Mouse (Mus musculus): Measurements from ENCODE around the gene P2ry12. TPM values are rescaled to one million over a fixed set of nuclear protein-coding genes. Genes with fewer than 3 reads are reported as not detected.

The P2ry12 gene
- polyA plus RNA-seq, 2 experiments, result 1.2 to 1.9 TPM

GRCm38 (mm10) chr3:59277502-59278253, 15.0 kb upstream of the P2ry12 start:
- no peak for ATAC-seq (ENCODE audit: insufficient read depth)
- Histone ChIP-seq H3K9me3 (ENCODE audit: control insufficient read depth, low read length) (no peaks in the 10 kb centered on the region), H3K4me1 (replicated peaks; ENCODE audit: control insufficient read depth in 2 of 2, insufficient read depth in 2 of 2, low read length in 1 of 2) (no peaks in the 10 kb centered on the region), H3K4me3 (ENCODE audit: insufficient read depth in 1 of 2, low read depth in 2 of 2, low read length in 2 of 2) (no peak overlapping the region), H3K4me2 (ENCODE audit: low read depth) (no peak overlapping the region), H3K27me3 (ENCODE audit: control insufficient read depth, insufficient read depth, low read length) (no peaks in the 10 kb centered on the region), H3K36me3 (replicated peaks; ENCODE audit: control insufficient read depth, insufficient read depth, low read depth) (no peaks in the 10 kb centered on the region), H3K9ac (replicated peaks) (no peak overlapping the region), H3K27ac (no peak overlapping the region)
- no peak for DNase-seq (ENCODE audit: low read depth in 3 of 3, low spot score in 3 of 3)
- WGBS (ENCODE audit: insufficient replicate concordance), result 69% methylated on average over 3 of the region's 3 CpGs
- TF ChIP-seq CTCF (IDR thresholded peaks at IDR 0.05; ENCODE audit: low read depth) (no peak), EP300 (IDR thresholded peaks at IDR 0.05; ENCODE audit: low read depth) (no peak)

- ATAC-seq (ENCODE audit: insufficient read depth) (no peak), DNase-seq (ENCODE audit: low read depth in 3 of 3, low spot score in 3 of 3) (no peak)
- Histone ChIP-seq H3K4me1 (replicated peaks; ENCODE audit: control insufficient read depth in 2 of 2, insufficient read depth in 2 of 2, low read length in 1 of 2) (no peaks in the 10 kb centered on the region), H3K27me3 (ENCODE audit: control insufficient read depth, insufficient read depth, low read length) (no peaks in the 10 kb centered on the region), H3K9ac (replicated peaks) (no peak overlapping the region), H3K4me3 (ENCODE audit: insufficient read depth in 1 of 2, low read depth in 2 of 2, low read length in 2 of 2) (no peak overlapping the region), H3K27ac (no peak overlapping the region), H3K36me3 (replicated peaks; ENCODE audit: control insufficient read depth, insufficient read depth, low read depth) (no peaks in the 10 kb centered on the region), H3K4me2 (ENCODE audit: low read depth) (no peak overlapping the region), H3K9me3 (ENCODE audit: control insufficient read depth, low read length) (no peaks in the 10 kb centered on the region)
- 68% methylated on average over 6 of the region's 6 CpGs for WGBS (ENCODE audit: insufficient replicate concordance)
- TF ChIP-seq EP300 (IDR thresholded peaks at IDR 0.05; ENCODE audit: low read depth) (no peak), CTCF (IDR thresholded peaks at IDR 0.05; ENCODE audit: low read depth) (no peak)
Observed at GRCm38 (mm10) chr3:59270811-59271210, 8.1 kb upstream of the P2ry12 start.

GRCm38 (mm10) chr3:59263988-59264387, 1.3 kb upstream of the P2ry12 start:
- Histone ChIP-seq H3K9me3 (ENCODE audit: control insufficient read depth, low read length) (no peaks in the 10 kb centered on the region), H3K9ac (replicated peaks) (no peak overlapping the region), H3K36me3 (replicated peaks; ENCODE audit: control insufficient read depth, insufficient read depth, low read depth) (no peaks in the 10 kb centered on the region), H3K4me1 (replicated peaks; ENCODE audit: control insufficient read depth in 2 of 2, insufficient read depth in 2 of 2, low read length in 1 of 2) (no peaks in the 10 kb centered on the region), H3K27me3 (ENCODE audit: control insufficient read depth, insufficient read depth, low read length) (no peaks in the 10 kb centered on the region), H3K4me3 (ENCODE audit: insufficient read depth in 1 of 2, low read depth in 2 of 2, low read length in 2 of 2) (no peak overlapping the region), H3K4me2 (ENCODE audit: low read depth) (no peak overlapping the region), H3K27ac (no peak overlapping the region)
- no peak for DNase-seq (ENCODE audit: low read depth in 3 of 3, low spot score in 3 of 3)
- no peak for ATAC-seq (ENCODE audit: insufficient read depth)
- WGBS (ENCODE audit: insufficient replicate concordance), result 36% methylated on average over 3 of the region's 3 CpGs
- TF ChIP-seq EP300 (IDR thresholded peaks at IDR 0.05; ENCODE audit: low read depth) (no peak), CTCF (IDR thresholded peaks at IDR 0.05; ENCODE audit: low read depth) (no peak)

- TF ChIP-seq CTCF (IDR thresholded peaks at IDR 0.05; ENCODE audit: low read depth) (no peak), EP300 (IDR thresholded peaks at IDR 0.05; ENCODE audit: low read depth) (no peak)
- WGBS (ENCODE audit: insufficient replicate concordance), result 67% methylated on average over 2 of the region's 2 CpGs
- DNase-seq (ENCODE audit: low read depth in 3 of 3, low spot score in 3 of 3) (no peak), ATAC-seq (ENCODE audit: insufficient read depth) (no peak)
- Histone ChIP-seq H3K9ac (replicated peaks) (no peak overlapping the region), H3K27me3 (ENCODE audit: control insufficient read depth, insufficient read depth, low read length) (no peaks in the 10 kb centered on the region), H3K27ac (no peak overlapping the region), H3K36me3 (replicated peaks; ENCODE audit: control insufficient read depth, insufficient read depth, low read depth) (no peaks in the 10 kb centered on the region), H3K4me1 (replicated peaks; ENCODE audit: control insufficient read depth in 2 of 2, insufficient read depth in 2 of 2, low read length in 1 of 2) (no peaks in the 10 kb centered on the region), H3K9me3 (ENCODE audit: control insufficient read depth, low read length) (no peaks in the 10 kb centered on the region), H3K4me2 (ENCODE audit: low read depth) (no peak overlapping the region), H3K4me3 (ENCODE audit: insufficient read depth in 1 of 2, low read depth in 2 of 2, low read length in 2 of 2) (no peak overlapping the region)
Observed at GRCm38 (mm10) chr3:59263417-59263816, 746 bp upstream of the P2ry12 start.

GRCm38 (mm10) chr3:59261709-59262472, 780 bp downstream of the P2ry12 start:
- Histone ChIP-seq H3K4me1 (replicated peaks; ENCODE audit: control insufficient read depth in 2 of 2, insufficient read depth in 2 of 2, low read length in 1 of 2) (no peaks in the 10 kb centered on the region), H3K4me2 (ENCODE audit: low read depth) (no peak overlapping the region), H3K4me3 (ENCODE audit: insufficient read depth in 1 of 2, low read depth in 2 of 2, low read length in 2 of 2) (no peak overlapping the region), H3K36me3 (replicated peaks; ENCODE audit: control insufficient read depth, insufficient read depth, low read depth) (no peaks in the 10 kb centered on the region), H3K9ac (replicated peaks) (no peak overlapping the region), H3K27me3 (ENCODE audit: control insufficient read depth, insufficient read depth, low read length) (no peaks in the 10 kb centered on the region), H3K27ac (no peak overlapping the region), H3K9me3 (ENCODE audit: control insufficient read depth, low read length) (no peaks in the 10 kb centered on the region)
- TF ChIP-seq CTCF (IDR thresholded peaks at IDR 0.05; ENCODE audit: low read depth) (no peak), EP300 (IDR thresholded peaks at IDR 0.05; ENCODE audit: low read depth) (no peak)
- WGBS (ENCODE audit: insufficient replicate concordance), result 73% methylated on average over 9 of the region's 9 CpGs
- DNase-seq (ENCODE audit: low read depth in 3 of 3, low spot score in 3 of 3), result no peak
- no peak for ATAC-seq (ENCODE audit: insufficient read depth)

Data from liver, embryonic 14.5 days (tissue).